Mouse (Mus musculus) cortical plate, adult 2 months (tissue): ENCODE results near the gene Atad3a. TPM values are rescaled to one million over a fixed set of nuclear protein-coding genes. Genes with fewer than 3 reads are reported as not detected.
A peak's percentile ranks its signal among the peaks of the same experiment; 100 is the strongest.

Source experiments
- H3K27ac ChIP-seq: fragments of 200-500 bp; 2 replicates; pipeline ENCODE4 v1.5.1; 2012; ENCODE audit warnings: low read length, control low read depth, inconsistent platforms; ENCODE audit not compliant: insufficient read depth
- H3K4me1 ChIP-seq: fragments of 200-500 bp; 2 replicates; pipeline ENCODE4 v1.6.1; 2011; ENCODE audit warnings: low read length; ENCODE audit not compliant: control insufficient read depth, insufficient read depth
- H3K4me3 ChIP-seq: fragments of 200-500 bp; 2 replicates; pipeline ENCODE4 v1.5.1; 2011; ENCODE audit warnings: mild to moderate bottlenecking, low read length, control low read depth; ENCODE audit not compliant: insufficient read depth
- CTCF ChIP-seq: fragments of 200-500 bp; IDR thresholded peaks from 2 replicates; pipeline ENCODE4 v1.5.1; 2011; ENCODE audit warnings: mild to moderate bottlenecking, control low read depth, low read length; ENCODE audit not compliant: insufficient read depth; ENCODE audit errors: extremely low read depth
- POLR2A ChIP-seq: fragments of 200-500 bp; IDR thresholded peaks from 2 replicates; pipeline ENCODE4 v1.6.1; 2011; ENCODE audit warnings: mild to moderate bottlenecking, low read length, control low read depth; ENCODE audit not compliant: insufficient read depth; ENCODE audit errors: extremely low read depth
- polyA plus RNA-seq: library from polyadenylated mRNA; depleted of rRNA; stranded (reverse); fragments of >200 nt; gene quantifications from 2 replicates; pipeline ENCODE4 v1.2.3, GENCODE M21; 2012

The Atad3a gene
- polyA plus RNA-seq, 1 experiment: 84.4 TPM

DNA sequence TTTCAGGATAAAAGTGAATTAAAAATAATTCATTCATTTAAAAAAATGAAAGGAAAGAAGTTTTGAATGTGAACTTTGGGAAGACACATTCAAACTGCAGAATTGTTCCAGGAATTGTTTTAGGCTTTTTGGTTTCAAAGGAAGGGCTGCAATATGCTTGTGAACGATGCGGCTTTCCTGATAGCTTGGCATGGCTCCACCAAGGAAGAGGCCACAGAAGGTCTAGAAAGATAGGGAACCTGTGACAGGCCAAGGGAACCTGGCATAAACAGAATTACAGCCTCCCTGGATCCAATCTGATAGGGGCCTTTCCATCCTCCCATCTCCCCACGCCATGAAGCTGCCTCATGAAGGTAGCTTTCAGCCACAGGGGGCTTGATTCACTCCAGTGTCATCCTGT is 27.4 kb upstream of the Atad3a start:
- H3K4me1 ChIP-seq: no peaks in the 10 kb centered on the region

DNA sequence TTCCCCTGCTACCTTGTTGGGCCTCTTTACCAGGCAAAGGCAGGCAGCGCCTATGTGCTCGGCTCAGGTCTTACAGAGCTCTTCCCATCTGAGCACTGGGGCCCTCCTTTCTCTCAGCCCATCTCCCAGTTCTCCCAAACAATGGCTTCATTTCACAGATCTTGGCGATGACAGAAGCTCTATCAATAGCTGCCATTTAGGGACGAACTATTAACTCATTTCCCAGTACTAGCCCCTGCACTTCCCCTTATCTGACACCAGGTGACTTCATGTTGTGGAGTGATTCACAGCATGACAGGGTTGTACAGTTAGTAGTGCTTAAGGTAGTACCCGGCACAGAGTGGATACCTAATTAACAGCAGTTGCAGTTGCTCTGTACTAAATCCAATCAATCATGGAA is 24.9 kb upstream of the Atad3a start, which contains the start of gene Tmem88b:
Tmem88b (minus strand) TSS at position 56 of the 400 bp plus-strand sequence.
- H3K27ac ChIP-seq: peak within 1 kb of the TSS; percentile 95
- no peaks in the 10 kb centered on the region for H3K4me1 ChIP-seq
- TF ChIP-seq CTCF: no peak
- TF ChIP-seq POLR2A: peak; percentile 42; the same call in 1 of the 2 replicates
- peak within 1 kb of the TSS; percentile 57 for H3K4me3 ChIP-seq

More for the DNA sequence above, 27.4 kb upstream of the Atad3a start:
- TF ChIP-seq POLR2A (no peak), CTCF (no peak)
- Histone ChIP-seq H3K27ac (no peak overlapping the region), H3K4me3 (no peak overlapping the region)

DNA sequence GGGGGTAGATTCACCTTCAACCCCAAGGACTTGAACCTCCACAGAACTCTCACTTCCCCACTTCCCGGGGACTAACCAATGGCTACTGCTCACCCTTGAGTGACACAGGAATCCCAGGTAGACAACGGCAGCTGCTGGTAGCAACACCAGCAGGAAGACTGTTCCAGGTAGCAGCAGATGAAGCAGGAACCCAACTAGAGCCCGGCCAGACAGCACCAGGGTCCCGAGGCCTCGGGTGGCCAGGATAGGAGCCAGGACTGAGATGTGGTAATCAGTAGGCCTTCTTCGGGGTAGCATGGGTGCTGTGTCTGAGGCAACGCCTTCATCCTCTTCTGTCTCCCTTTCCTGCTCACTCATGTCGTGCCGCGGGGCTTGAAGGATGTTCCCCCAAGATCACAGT is 24.4 kb upstream of the Atad3a start:
- Histone ChIP-seq H3K27ac (peak overlapping the region; percentile 95), H3K4me3 (peak overlapping the region; percentile 12), H3K4me1 (no peaks in the 10 kb centered on the region)
- TF ChIP-seq CTCF (no peak), POLR2A (no peak)

DNA sequence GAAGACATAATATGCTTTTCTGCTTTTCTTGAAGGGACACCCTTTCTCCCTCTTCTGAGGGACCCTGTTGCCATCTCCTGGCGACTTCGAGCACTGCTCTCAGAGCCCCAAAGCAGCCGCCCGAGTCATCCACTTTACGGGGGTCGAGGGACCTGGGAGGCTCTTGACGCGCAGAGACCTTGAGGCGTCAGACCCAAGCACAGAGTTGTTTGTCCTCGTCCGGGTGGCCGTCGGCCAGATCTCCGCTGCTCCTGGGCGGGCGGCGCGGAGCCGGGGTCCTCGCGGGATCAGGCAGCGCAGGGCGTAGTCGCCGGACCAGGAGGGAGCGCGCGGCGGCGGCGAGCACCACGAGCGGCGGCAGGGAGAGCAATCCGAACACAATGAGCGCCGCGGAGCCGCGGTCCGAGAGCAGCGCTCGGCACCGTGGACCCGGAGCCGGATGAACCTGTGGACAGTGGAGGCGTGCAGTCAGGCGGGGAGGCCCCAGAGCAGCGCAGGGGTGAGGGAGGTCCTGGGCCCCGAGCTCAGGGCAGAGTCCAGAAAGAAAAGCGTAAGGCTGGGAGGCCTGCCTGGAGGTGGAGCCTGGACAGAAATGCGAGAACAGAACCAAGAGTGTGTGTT is 23.3 kb upstream of the Atad3a start:
- Histone ChIP-seq H3K27ac (peak overlapping the region; percentile 82), H3K4me3 (peak overlapping the region; percentile 57), H3K4me1 (no peaks in the 10 kb centered on the region)
- TF ChIP-seq POLR2A (0 out of 2 replicates have a peak, but pooled peaks have one; percentile 14), CTCF (peak; percentile 68)

DNA sequence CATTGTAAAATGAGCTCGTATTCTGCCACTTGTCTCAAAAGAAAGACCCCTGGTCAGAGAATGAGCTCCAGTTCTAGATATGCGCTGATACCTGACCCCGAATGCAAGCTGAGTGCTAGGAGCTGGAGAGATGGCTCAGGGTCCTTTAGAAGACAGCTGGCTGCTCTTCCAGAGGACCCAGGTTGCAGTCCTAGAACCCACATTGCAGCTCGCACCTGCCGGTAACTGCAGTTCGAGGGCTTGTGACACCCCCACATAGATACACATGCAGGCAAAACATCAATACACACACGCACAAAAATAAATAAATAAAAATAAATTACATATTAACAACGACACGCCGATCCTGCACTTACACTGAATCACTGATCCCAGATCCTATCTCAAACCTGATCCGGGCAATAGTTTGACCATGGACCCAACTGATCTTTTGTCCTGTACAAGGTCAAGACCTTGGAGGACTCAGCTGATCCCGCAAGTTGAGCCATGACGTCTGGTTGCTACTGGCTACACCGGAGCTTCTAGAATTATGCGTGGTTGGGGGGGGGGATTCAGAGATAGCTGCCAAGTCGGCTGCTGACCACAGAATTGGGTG is 22.7 kb upstream of the Atad3a start:
- peak overlapping the region; percentile 82 for H3K27ac ChIP-seq
- TF ChIP-seq CTCF (no peak), POLR2A (no peak)
- no peaks in the 10 kb centered on the region for H3K4me1 ChIP-seq
- H3K4me3 ChIP-seq: peak overlapping the region; percentile 57

DNA sequence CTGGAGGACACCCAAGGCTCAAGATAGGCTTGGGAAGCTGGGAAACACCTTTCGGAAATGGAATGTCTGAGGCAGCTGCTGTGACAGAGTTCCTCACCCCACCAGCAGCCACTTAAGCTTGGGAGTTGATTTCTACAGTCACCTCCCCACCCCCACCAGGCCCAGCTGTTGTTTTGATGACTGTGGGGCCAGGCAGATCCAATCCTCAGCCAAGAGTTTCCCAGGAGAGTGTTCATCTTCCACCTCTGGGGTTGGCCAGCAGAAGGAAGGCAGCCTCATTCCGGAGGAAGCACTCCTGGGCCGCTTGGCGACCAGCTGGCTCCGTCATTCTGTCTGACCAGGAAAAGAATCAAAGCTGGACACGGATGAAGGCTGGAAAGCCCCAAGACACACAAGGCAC is 20.0 kb upstream of the Atad3a start:
- no peak overlapping the region; the same call in 1 of the 2 replicates for H3K4me3 ChIP-seq
- peaks cover 5% of the 10 kb centered on the region for H3K4me1 ChIP-seq
- TF ChIP-seq CTCF: no peak
- TF ChIP-seq POLR2A: no peak
- 0 out of 2 replicates have a peak overlapping the region, but pooled peaks have one; percentile 22 for H3K27ac ChIP-seq

DNA sequence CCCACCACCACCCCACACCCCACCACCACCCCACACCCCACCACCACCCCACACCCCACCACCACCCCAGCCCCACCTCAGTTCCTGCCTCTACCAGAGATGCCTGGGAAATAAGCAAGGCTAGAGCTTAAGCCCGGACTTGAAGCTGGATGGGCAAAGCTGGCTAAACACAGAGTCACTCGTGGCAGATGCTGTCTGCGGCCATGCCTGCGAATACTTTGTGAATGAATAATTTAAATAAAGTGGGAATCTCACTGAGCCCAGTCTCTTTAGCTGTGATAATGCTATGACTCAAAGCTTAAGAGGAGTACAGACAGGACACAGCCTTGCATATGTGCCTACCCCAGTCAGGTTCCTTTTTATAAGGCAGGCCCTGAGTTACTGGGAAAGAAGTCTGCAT is 18.6 kb upstream of the Atad3a start:
- Histone ChIP-seq H3K4me1 (peaks cover 9% of the 10 kb centered on the region), H3K4me3 (no peak overlapping the region), H3K27ac (no peak overlapping the region)
- TF ChIP-seq CTCF: no peak
- no peak for TF ChIP-seq POLR2A

DNA sequence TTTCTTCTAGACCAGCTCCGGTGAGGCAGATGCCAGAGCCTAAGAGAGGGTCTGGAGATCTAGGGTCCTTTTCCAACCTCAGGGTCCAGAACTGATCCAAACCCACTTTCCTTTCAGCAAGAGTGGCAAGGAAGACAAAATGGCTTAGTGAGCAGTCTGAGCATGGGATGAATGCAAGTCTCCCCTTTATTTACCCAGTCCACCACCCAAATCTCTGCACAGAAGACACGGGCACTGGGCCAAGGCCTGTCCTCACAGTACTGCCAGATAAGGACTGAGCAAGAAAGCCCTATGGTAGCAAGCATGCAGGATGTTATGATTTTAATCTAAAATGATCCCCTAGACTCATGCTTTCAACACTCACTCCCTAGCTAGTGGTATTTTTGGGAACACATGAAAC is 16.9 kb upstream of the Atad3a start:
- no peak for TF ChIP-seq POLR2A
- no peak for TF ChIP-seq CTCF
- H3K4me3 ChIP-seq: no peak overlapping the region
- peaks cover 9% of the 10 kb centered on the region for H3K4me1 ChIP-seq
- H3K27ac ChIP-seq: peak overlapping the region; percentile 54

DNA sequence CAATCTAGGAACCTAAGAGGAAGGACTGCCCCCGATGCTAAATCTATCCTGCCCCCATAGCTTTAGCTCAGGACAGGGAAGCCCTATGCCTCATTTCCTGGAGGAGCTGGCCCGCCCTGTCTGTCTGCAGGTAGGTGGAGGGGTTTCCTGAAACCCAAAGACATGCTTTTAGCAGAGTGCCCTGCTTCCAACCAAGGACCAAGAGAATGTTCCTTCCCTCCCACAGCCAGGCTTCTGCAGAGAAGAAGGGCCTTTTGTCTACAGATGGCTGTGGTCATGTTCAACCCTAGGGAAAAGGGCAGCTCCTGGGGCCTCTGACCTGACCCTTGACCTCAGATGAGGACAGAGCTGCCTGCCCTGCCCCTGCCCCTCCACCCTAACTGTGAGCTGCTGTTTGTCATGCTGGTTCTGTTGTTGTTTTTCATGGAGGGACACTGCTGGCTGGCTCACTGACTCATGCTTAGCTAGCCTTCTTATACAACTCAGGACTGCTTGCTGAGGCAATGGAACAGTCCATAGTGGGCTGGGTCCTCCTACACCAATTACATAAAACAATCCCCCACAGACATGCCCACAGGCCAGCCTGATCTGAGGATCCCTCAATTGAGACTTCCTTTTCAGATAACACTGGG is 15.9 kb upstream of the Atad3a start:
- TF ChIP-seq CTCF (no peak), POLR2A (no peak)
- peaks cover 9% of the 10 kb centered on the region for H3K4me1 ChIP-seq
- peak overlapping the region; percentile 82 for H3K27ac ChIP-seq
- H3K4me3 ChIP-seq: no peak overlapping the region
